Mouse (Mus musculus) forelimb bud, embryonic 11.5 days (tissue): ENCODE results near the gene Hs3st1.
"Not testable (repeated sequence)": the region's sequence is repeated elsewhere in the genome, so short reads cannot be mapped to it uniquely, and the experiment has no call there.

Experiments used
- DNase-seq: peaks from one replicate; pipeline ENCODE4 v3.0.0-alpha.2; 2012; ENCODE audit warnings: low read depth, low spot score

The Hs3st1 gene

DNA sequence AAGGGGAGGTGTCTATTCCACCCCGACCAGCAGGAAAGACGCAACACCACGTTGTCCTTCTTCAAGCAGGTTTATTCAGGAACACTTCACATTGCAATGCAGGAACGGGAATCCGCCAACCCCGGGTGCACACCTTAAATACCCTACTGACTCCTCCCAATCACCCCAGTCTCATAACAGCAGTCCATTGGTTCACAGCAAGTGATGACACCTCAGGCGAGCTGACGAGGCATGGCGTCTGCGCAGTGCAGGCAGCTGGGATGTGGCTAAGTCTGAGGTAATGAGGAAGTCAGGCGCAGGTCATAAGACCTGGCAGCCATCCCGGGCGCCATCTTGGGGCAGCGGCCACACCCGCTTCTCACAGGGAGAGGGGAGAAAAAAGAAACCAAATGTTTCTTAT lies at the start of gene Hs3st1:
Gene Hs3st1 (minus strand): TSS at position 101 of the 400 bp plus-strand sequence.
- DNase-seq = not testable (repeated sequence)

DNA sequence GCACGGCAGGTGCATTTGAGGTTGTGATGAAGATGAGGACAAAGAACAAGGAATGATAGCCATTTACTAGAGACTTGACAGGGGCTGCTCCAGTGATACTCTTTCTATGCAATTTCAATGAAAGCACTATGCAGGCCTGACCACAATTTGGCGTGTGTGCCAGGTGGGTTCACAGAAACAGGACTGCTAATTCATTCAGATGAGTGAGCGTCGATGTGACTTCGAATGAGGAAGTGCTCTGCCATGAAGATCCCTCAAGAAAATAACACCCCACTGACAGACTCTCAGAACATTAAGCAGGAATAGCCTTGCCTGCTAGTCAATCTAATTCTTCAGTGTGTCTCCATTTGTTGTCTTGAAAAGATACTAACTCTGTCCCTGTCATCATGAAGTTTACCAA lies 49.4 kb upstream of the Hs3st1 start:
- DNase-seq = no peak

DNA sequence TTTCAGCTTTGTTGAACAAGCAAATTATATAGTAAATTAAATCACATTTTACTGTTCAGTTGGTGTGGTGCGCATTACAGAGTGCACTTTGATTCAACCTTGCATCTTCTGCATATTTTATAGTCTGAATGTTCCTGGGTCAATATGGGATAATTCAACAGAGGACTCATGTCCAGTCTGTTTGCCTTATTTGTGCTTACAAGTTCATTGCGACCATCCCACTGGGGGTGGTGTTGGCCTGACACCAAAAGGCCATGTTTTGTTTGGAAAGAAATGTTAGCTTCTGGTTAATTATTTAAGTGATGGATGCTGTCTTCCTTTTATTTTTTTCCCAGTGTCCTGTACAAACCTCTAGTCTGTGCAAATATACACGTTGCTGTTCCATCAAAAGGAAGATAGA lies 48.7 kb upstream of the Hs3st1 start:
- DNase-seq = no peak

DNA sequence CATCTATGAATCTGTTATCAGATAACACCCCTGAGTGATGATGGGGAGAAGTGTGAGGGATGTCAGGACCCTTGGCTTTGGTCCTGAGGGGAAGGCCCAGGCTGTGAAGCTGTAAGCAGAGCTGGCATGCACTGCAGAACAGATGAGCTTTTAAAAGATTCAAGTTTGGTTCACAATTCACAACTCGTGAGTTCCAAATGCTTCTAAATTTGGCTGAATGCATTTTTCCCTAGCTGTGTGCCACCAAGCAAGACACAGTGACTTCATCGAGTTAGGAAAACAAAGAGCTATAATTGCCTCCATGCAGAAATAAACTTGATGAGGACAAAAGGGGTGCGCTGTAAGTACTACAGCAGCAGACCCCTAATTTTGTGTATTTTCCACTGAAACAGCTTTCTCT lies 48.2 kb upstream of the Hs3st1 start:
- DNase-seq = no peak

DNA sequence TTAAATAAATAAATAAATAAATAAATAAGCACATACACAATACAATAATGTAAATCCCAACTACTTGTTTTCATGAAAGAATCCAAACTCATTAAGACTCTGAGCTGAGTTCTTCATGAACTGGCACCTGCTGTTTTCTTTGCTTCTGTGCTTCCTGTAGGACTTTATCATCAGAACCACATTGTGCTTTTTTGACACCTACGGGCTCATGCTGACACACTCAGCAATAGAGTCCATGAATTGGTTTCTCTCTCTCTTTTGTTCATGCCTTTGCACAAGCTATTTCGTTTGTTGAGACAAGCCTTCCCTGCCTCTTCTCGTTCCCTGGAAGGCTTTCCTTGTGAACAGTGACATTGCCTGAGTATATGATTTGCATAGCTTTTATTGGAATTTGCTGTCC lies 46.8 kb upstream of the Hs3st1 start:
- DNase-seq = no peak

DNA sequence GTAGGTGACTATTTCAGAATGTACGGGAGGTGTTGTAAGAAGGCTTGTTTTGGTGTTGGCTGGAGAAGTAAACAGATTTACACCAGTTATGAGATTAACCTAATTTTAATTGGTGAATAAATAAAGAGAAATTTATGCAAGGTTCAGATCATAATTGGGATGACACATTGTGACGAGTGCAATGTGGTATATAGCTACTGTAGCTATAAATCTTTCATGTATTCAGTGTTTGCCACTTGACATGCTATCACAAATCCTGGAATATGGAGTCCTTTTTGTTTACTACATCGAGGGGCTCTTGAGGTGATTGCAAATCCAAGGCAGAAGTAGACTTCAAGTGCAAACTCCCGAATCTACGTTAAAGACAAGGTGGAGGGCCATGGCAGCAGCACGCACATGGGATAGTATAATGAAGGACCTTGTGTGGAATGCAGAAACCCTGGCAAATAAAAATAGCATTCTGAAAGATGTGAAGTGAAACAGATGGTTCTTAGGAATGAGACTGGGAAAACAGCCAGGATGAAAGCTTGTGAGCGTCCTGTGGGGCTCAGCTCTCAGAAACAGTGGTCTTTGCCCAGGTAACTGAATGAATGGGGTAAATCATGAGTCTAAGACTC lies 21.9 kb upstream of the Hs3st1 start:
- no peak for DNase-seq

DNA sequence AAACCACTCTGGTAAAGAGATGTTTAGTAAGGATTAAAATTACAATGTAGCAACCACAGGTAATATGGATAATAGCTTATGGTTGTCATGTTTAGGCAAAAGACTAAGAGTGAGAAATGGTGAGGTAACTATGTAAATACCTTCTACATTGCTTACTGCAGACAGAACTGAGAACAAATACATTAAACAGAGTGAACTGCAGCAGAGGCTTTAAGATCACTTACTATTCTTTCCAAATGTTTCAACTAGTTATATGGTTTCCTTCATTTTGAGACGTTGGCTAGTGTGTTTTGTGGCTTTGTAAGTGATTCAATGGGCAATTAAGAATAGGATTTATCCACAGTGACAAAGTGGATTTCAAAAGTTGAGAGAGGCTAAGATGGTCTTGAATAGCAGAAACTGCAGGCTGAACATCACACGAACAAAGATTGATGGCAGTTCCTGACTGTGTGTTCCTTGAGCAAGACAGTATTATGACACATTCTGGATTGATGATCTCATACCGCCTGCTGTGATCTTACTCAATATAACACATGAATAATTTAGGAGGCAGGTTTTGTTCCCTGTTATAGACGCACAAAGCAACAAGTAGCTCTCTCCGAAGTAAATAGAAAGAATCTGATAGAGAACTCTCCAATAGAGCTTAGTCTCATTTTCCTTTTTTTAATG lies 16.5 kb upstream of the Hs3st1 start:
- no peak for DNase-seq

DNA sequence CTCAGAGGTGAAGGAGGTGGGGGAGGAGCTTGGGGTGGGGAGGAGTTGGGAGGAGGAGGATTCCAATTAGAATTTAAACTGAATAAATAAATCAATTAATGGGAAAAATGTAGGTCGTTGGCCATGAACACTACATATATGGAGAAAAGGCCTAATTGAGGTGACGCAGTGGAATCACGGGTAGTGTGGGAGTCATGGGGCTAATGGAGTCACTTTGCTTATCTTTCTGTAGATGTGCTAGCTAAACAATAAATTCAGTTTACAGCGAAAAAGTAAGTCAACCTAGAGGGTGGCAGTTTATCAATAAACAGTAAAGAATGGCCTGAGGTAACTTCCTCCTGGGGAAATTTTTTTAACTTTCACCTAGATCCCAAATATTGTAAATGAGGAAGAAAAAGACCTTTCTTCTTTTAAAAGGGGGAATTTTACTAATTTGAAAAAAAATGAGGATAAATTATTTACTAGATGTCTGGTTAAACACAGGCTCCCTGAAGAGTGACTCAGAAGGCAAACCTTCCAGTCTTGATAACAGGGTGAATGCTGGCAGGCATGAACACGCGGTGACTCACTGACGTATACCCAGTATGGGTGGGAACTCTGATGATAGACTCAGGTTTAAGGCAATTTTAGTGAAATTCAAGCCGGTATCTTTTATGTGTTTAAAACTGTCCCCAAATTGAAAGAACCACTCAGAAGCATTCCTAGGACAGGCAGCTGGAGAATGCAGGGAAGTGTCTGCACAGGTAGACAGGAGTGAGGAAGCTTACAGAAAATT lies 6.6 kb upstream of the Hs3st1 start:
- no peak for DNase-seq

DNA sequence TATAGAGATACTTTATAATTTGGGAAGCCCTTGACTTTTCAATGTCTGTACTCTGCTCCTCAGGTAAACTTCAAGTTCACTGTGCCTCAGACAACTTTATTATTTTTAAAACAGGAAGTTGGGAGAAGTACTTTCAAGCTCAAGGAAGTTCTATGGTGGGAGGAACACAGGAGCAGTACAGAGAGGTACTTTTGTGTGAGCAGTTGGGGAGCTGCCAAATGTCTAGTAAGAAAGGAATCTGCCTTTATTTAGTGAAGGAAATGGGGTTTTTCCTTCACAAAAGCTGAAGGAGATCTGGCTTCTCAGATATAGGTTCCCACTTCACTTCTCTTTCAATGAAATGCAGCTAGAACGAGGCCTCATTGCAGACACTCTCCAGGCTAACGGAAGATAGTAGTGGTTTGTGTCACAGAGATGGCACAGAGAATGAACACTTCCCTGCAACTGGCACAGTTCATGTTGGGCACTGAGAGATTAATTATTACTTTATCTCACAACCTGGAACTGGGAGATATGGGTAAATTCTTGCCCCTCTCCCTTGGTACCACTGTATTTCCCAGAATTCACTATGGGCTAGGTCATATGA lies 3.7 kb upstream of the Hs3st1 start:
- no peak for DNase-seq

DNA sequence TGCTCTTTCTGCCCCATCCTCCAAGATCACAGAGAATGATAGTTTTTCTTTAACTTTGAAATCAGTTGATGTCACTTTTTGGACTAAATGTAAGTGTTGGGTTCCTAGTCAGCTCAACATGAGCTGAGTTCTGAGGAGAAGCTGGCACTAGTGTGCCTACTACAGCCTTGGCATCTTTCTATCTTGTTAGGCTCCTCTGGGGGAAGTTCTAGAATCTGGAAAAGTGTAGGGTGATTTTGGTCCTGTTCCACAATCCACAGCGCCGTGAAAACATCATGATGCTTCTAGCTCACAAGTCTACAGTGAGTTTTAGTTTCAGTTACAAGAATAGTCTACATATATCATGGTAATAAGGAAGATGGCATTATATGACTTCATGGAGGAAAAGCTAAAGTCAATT lies 18.4 kb downstream of the Hs3st1 start:
- DNase-seq = no peak

DNA sequence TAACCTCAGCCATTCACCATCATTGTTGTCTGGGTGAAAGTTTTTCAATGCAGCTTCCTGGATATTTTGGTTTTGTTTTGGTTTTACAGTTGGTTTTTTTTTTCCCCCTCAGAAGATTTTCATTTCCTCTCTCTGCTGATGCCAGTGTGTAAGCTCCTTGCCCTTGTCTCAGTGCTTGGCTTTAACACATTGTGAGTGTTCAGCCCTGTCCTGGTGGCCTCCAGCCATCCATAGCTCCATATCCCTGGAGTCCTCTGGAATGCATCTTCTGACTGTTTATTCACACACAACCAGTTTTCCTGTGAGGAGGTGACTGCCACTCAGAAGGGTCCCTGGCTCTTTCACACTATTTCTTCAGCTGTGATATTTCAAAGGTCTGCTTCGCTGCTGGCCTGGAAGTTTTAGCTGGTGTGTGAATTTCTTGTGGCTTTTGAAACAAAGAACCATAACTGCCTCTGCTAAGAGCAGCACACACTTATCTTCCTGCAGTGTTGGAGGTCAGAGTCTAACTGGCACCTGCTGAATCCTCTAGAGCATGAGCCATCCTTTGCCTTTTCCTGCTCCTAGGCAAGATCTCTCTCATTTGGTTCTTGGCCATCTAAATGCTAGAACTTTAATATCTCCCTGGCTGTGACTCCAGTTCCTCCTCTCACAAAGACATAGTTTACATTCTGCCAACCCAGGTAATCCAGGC lies 21.4 kb downstream of the Hs3st1 start:
- DNase-seq = no peak

DNA sequence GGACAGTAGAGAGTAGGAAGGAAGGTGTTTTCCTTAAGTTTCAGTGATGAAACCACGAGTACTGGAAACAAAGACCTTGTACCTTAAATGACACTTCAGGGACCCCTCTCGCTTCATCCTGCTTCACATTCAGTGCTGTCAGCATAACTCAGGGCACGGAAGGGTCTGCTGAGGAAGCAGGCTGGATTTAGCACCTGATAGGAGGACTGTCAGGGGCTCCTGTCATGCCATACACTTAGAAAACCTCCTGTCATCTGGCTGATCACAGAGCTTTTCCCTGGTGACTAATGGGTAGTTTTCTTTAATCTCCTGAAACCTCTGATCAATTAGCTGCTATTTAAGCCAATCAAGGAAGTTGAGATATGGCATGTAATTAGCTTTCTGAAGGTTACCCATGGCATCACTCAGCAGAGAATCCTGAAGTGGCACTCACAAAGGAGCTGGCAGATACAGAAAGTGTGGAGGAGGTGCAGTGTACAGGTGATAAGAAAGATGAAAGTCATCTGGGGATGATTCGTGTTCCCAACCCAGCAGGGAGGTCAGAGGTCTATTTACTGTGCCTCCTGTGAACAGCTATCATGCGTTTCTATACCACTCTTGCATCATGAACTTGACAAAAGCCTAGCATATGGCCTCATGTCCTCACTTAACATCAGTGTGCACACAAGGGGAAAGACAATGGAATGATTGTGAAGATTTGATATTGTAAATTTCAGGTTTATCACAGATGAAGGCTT lies 22.1 kb downstream of the Hs3st1 start:
- DNase-seq = no peak

DNA sequence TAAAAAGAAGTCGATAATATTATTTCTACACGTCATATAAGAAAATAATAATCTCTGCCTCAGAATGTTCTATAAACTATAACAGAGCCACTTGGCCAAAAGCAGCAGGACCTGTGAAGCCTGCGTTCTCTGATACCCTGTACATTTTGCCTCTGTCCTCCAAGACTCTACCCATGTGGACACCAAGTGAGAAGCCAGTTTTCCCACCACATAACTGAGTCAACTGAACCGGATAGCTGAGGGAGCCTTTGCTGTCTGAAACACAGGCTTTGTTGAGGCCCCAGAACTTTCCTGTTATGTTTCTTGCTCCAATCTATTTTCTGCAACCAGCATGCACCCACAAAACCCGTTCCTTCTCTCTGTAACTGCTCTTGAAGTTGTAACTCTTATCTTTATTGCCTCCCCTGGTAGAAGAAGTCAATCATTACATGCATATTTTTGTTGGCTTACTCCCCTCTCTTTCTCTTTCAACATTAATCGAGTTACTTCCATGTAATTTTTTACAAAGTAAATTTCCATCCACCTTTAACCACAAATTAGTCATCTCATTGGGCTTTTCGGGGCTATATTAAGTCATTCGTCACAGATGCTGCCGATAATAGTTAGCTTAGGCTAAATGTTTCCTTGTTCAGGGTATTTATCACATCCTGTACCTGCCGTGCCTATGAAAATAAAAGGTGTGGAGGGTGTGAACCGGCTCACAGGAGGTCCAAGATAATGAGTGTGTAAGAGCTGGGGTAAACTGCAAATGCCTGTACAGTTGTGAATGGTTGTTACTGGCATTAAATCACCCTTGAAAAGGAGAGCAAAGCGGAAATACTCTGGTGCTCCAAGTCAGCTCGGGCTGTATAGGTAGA lies 39.4 kb downstream of the Hs3st1 start:
- DNase-seq = peak; percentile 20

DNA sequence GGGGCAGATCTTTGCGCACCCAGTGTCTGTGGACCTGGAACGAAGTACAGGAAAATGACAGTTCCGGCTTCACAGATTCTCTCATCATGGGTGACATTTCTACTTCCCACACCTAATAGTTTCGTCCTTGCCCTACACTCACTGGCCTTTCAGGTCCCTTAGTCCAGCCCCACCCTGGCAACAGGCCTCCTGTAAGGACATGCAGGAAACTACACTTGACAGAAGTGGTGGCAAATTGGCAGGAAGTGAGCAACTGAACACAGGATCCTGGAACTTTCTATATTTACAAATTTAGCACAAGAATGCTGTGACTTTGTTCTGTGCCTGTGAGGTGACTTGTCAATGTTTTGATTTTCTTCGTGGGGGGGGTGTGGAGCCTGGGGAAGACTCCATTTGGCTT lies 40.1 kb downstream of the Hs3st1 start:
- no peak for DNase-seq

DNA sequence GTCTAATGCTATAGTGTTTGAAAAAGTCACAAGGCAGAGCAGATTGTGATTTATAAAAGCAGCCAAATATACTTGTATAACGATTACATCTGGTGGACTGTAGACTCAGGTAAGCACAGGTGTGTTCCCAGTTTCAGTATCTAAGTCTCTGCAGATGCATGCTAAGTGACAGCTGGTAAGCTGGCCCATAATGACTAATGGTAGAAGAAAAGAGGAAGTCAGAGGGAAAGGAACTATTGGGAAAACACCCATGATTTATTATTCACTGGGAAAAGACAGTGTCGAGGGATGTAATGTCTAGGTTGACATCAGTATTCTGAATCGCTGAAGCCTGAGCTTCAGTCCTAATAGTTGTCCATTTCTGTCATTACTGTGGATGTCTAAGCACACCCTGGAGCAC lies 49.7 kb downstream of the Hs3st1 start:
- DNase-seq = no peak

DNA sequence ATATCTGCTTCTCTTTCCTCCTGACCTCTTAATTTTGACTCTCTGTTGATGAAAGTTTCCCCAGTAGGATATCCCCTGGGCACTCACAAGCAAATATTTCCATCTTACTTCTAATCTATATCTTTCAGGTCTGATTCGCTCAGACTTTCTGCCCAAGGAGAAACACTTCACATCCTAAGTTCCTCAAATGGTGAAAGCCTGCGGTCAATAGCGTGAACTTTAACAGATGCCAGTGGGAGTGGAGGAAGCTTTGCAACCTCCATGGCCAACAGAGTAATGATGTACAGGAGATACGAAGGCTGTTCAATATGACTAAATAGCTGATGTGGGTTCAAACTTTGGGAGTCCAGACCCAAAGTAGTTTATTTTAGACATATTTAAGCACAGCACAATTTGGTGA lies 94.4 kb downstream of the Hs3st1 start:
- DNase-seq = no peak

DNA sequence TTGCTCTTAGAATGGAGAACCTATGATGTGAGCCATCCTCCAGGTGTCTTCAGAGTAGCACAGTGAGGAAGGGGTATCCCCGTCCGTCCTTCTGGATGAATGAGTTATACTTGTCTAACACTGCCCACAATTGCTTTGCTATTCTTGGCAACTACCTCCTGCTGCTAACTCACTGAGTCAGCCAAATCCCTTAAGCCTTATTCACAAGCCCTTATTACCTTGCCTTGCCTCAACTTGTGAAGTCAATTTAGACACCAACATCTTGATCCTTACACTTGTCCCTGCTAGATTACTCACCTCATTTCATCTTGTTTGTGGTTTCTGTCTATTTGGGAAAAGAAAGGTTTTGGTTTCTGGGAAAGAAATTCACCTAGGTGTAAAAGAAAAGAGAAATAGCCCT lies 95.9 kb downstream of the Hs3st1 start:
- DNase-seq = no peak

DNA sequence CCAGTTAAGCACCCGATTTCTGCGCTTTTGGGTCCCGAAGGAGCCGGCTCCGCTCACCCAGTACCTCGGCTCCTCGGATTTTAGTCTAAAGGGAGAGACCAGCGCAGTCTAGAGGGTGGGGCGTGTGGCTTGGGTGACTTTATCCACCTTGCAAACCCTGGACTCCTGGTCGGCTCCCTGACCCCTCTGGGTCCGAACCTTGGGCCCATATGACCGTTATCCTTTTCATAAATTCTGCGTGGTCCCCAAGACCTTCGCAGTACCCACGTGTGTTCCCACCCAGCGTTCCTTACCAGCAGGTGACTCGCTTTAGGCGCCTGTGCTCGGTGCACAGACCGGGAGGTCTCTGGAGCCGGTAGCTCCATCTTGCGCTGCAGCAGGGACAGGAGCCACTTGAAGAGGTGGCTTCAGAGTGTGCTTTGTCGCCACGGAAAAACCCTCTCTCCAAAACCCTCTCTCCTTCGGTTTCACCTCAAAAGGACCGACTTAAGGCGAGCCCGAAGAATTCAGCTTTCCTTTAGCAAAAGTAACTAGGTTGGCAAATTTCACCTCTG lies 110.4 kb downstream of the Hs3st1 start:
- DNase-seq = no peak

DNA sequence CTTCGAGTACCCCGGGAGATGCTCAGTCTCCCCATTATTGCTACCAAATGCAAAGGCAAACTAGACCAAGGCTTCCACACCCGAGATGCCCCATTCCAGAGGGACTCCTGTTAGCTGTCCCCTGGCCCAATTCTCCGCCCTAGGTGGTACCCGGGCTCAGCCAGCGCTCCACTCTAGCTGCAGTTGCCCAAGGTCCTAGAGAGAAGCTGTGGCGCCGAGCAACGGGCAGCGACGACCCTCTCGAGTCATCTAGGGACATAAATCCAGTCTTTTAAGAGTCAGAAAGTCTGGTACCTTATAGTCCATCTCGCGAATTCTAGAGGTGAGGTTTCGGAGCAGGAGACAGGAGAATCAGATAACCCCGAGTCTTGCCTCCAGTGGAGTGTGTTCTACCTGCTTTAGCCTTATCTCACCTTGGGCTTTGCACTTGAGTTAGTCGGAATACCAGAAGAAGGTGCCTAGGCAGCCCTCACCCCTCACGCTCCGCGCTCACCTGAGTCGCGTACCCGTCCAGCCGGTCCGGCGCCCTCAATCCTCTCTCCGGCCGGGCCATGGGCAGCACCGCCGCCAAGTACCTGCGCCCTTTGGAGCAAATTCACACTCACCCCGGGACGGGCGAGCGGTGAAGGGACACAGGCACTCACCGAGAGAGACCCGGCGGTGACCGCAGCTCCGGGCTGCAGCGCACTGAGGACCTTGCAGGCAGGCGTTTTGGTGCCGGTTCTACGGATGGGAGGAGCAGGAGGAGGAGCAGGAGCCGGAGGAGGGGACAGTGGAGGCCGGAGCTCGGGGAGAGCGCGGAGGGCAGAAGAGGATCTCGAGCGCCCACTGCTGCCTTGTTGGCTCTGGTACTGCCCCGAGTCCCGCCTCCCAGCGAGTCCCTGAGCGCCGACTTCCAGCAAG lies 111.1 kb downstream of the Hs3st1 start:
- DNase-seq = peak; percentile 81
